Mouse (Mus musculus) intestine, embryonic 16.5 days (tissue): ENCODE results near the gene Sptlc2. TPM values are rescaled to one million over a fixed set of nuclear protein-coding genes. Genes with fewer than 3 reads are reported as not detected.

Experiments used
- ATAC-seq: fragments of 200-750 bp; cut with Nextera tagmentation; 2 replicates; pipeline ENCODE4 v1.8.0; 2017; ENCODE audit warnings: moderate TSS enrichment, moderate library complexity
- H3K27ac ChIP-seq: fragments of 300-500 bp; sonication (generic); 2 replicates; pipeline ENCODE4 v1.5.1; 2014; ENCODE audit warnings: mild to moderate bottlenecking, low read length
- H3K27me3 ChIP-seq: fragments of 300-500 bp; sonication (generic); replicated peaks from 2 replicates; pipeline ENCODE4 v1.6.1; 2014; ENCODE audit warnings: low read length, control low read depth, mixed read lengths; ENCODE audit not compliant: control insufficient read depth, insufficient read depth
- H3K36me3 ChIP-seq: fragments of 300-500 bp; sonication (generic); 2 replicates; pipeline ENCODE4 v1.6.1; 2014; ENCODE audit warnings: low read length, control low read depth; ENCODE audit not compliant: control insufficient read depth, insufficient read depth
- H3K4me1 ChIP-seq: fragments of 300-500 bp; sonication (generic); 2 replicates; pipeline ENCODE4 v1.6.1; 2014; ENCODE audit warnings: low read length, control low read depth, mixed read lengths; ENCODE audit not compliant: control insufficient read depth, insufficient read depth
- H3K4me2 ChIP-seq: fragments of 300-500 bp; sonication (generic); 2 replicates; pipeline ENCODE4 v1.6.1; 2014; ENCODE audit warnings: low read depth, low read length, control low read depth
- H3K4me3 ChIP-seq: fragments of 300-500 bp; sonication (generic); 2 replicates; pipeline ENCODE4 v1.5.1; 2014; ENCODE audit warnings: mild to moderate bottlenecking, low read length
- H3K9ac ChIP-seq: fragments of 300-500 bp; sonication (generic); 2 replicates; pipeline ENCODE4 v1.6.1; 2014; ENCODE audit warnings: low read depth, low read length
- H3K9me3 ChIP-seq: fragments of 300-500 bp; sonication (generic); 2 replicates; pipeline ENCODE4 v1.6.1; 2016; ENCODE audit warnings: low read length, control low read depth; ENCODE audit not compliant: control insufficient read depth
- WGBS: fragments of 180-500 bp; shearing (Covaris S2); extraction: QIAGEN DNeasy Blood & Tissue Kit; methylation state at CpG from one replicate; pipeline ENCODE4 v1.1.7; 2014; 5-methylcytosine and 5-hydroxymethylcytosine counted together
- polyA plus RNA-seq: library from polyadenylated mRNA; unstranded; fragments of >200 nt; fragmentation: Nextera tagmentation; extraction: Ambion mirVana; gene quantifications from 2 replicates; pipeline ENCODE4 v1.2.1, GENCODE M21; 2015

Gene Sptlc2
- polyA plus RNA-seq, 1 experiment from 2014 or later = 126 TPM

- H3K27ac ChIP-seq = no peak within 1 kb of the TSS
- WGBS = under 1% methylated on average over 86 of the region's 86 CpGs
- peaks cover 14% of the 10 kb centered on the region for H3K4me1 ChIP-seq
- no peaks in the 10 kb centered on the region for H3K9me3 ChIP-seq
- peak; percentile 84 for ATAC-seq
- H3K4me3 ChIP-seq = peak within 1 kb of the TSS; percentile 79
- no peaks in the 10 kb centered on the region for H3K36me3 ChIP-seq
- peak within 1 kb of the TSS; percentile 76 for H3K9ac ChIP-seq
- H3K27me3 ChIP-seq = peaks cover 12% of the 10 kb centered on the region
- H3K4me2 ChIP-seq = peak within 1 kb of the TSS; percentile 99
Measured at GRCm38 (mm10) chr12:87299657-87300440, 88.3 kb downstream of the Sptlc2 start, which contains the start of gene Ism2. TSS of gene Ism2 (minus strand) at chr12:87299705.

- ATAC-seq = peak; percentile 32
- 10% methylated on average over 29 of the region's 29 CpGs for WGBS
- H3K36me3 ChIP-seq = no peaks in the 10 kb centered on the region
- H3K4me1 ChIP-seq = peaks cover 14% of the 10 kb centered on the region
- H3K9ac ChIP-seq = peak overlapping the region; percentile 76
- peaks cover 12% of the 10 kb centered on the region for H3K27me3 ChIP-seq
- peak overlapping the region; percentile 79 for H3K4me3 ChIP-seq
- H3K9me3 ChIP-seq = no peaks in the 10 kb centered on the region
- H3K27ac ChIP-seq = no peak overlapping the region
- peak overlapping the region; percentile 99 for H3K4me2 ChIP-seq
Measured at GRCm38 (mm10) chr12:87299037-87299656, 89.0 kb downstream of the Sptlc2 start.

GRCm38 (mm10) chr12:87293934-87294333 is 94.2 kb downstream of the Sptlc2 start:
- Histone ChIP-seq H3K4me1 (no peaks in the 10 kb centered on the region; the same call in 1 of the 2 replicates), H3K4me3 (no peak overlapping the region), H3K4me2 (no peak overlapping the region), H3K36me3 (no peaks in the 10 kb centered on the region), H3K9me3 (no peaks in the 10 kb centered on the region), H3K9ac (no peak overlapping the region), H3K27me3 (no peaks in the 10 kb centered on the region), H3K27ac (no peak overlapping the region)
- 84% methylated on average over 6 of the region's 6 CpGs for WGBS
- no peak for ATAC-seq

GRCm38 (mm10) chr12:87289100-87289499 is 99.1 kb downstream of the Sptlc2 start:
- WGBS = 90% methylated on average over 5 of the region's 5 CpGs
- Histone ChIP-seq H3K4me1 (no peaks in the 10 kb centered on the region), H3K36me3 (no peaks in the 10 kb centered on the region), H3K9ac (no peak overlapping the region), H3K4me3 (no peak overlapping the region), H3K27ac (no peak overlapping the region), H3K27me3 (no peaks in the 10 kb centered on the region), H3K9me3 (no peaks in the 10 kb centered on the region), H3K4me2 (no peak overlapping the region)
- no peak for ATAC-seq

GRCm38 (mm10) chr12:87284726-87285125 is 103.4 kb downstream of the Sptlc2 start:
- no peak overlapping the region for H3K9ac ChIP-seq
- 80% methylated on average over 5 of the region's 5 CpGs for WGBS
- H3K36me3 ChIP-seq = no peaks in the 10 kb centered on the region
- no peaks in the 10 kb centered on the region for H3K4me1 ChIP-seq
- no peak overlapping the region for H3K27ac ChIP-seq
- H3K4me2 ChIP-seq = no peak overlapping the region
- no peaks in the 10 kb centered on the region for H3K27me3 ChIP-seq
- H3K4me3 ChIP-seq = no peak overlapping the region
- ATAC-seq = no peak
- no peaks in the 10 kb centered on the region for H3K9me3 ChIP-seq

- Histone ChIP-seq H3K36me3 (no peaks in the 10 kb centered on the region), H3K9me3 (no peaks in the 10 kb centered on the region), H3K4me1 (no peaks in the 10 kb centered on the region), H3K27me3 (no peaks in the 10 kb centered on the region), H3K27ac (no peak overlapping the region), H3K4me3 (no peak overlapping the region), H3K4me2 (no peak overlapping the region), H3K9ac (no peak overlapping the region)
- WGBS = 70% methylated on average over 4 of the region's 4 CpGs
- no peak for ATAC-seq
Measured at GRCm38 (mm10) chr12:87284268-87284667, 103.9 kb downstream of the Sptlc2 start.

- H3K27me3 ChIP-seq = no peaks in the 10 kb centered on the region
- no peak overlapping the region for H3K4me2 ChIP-seq
- H3K9ac ChIP-seq = no peak overlapping the region
- no peaks in the 10 kb centered on the region for H3K36me3 ChIP-seq
- peaks cover 4% of the 10 kb centered on the region for H3K4me1 ChIP-seq
- H3K9me3 ChIP-seq = no peaks in the 10 kb centered on the region
- no peak overlapping the region for H3K4me3 ChIP-seq
- H3K27ac ChIP-seq = no peak overlapping the region
- WGBS = 80% methylated on average over 7 of the region's 7 CpGs
- no peak for ATAC-seq
Measured at GRCm38 (mm10) chr12:87283706-87284105, 104.4 kb downstream of the Sptlc2 start.

- Histone ChIP-seq H3K36me3 (no peaks in the 10 kb centered on the region), H3K4me3 (no peak overlapping the region), H3K27me3 (no peaks in the 10 kb centered on the region), H3K9ac (no peak overlapping the region), H3K4me2 (no peak overlapping the region), H3K4me1 (peaks cover 12% of the 10 kb centered on the region), H3K27ac (no peak overlapping the region), H3K9me3 (no peaks in the 10 kb centered on the region)
- WGBS = 88% methylated on average over 4 of the region's 4 CpGs
- no peak for ATAC-seq
Measured at GRCm38 (mm10) chr12:87282743-87283142, 105.4 kb downstream of the Sptlc2 start.

GRCm38 (mm10) chr12:87281766-87282165 is 106.4 kb downstream of the Sptlc2 start:
- H3K4me3 ChIP-seq = no peak overlapping the region
- no peaks in the 10 kb centered on the region for H3K9me3 ChIP-seq
- 57% methylated on average over 1 of the region's 1 CpGs for WGBS
- no peaks in the 10 kb centered on the region for H3K36me3 ChIP-seq
- ATAC-seq = 0 out of 2 replicates have a peak, but pooled peaks have one; percentile 12
- H3K27ac ChIP-seq = no peak overlapping the region
- peaks cover 12% of the 10 kb centered on the region for H3K4me1 ChIP-seq
- H3K4me2 ChIP-seq = no peak overlapping the region
- H3K27me3 ChIP-seq = no peaks in the 10 kb centered on the region
- H3K9ac ChIP-seq = no peak overlapping the region
